Mouse (Mus musculus): Measurements from ENCODE around the gene Olfr906. TPM values are rescaled to one million over a fixed set of nuclear protein-coding genes. Genes with fewer than 3 reads are reported as not detected.

Olfr906 gene
- polyA plus RNA-seq (2011; ENCODE audit: insufficient read depth, insufficient read length, low read depth, missing spikeins), result not detected in 2 replicates

GRCm38 (mm10) chr9:38486785-38487184, at the start of gene Olfr906:
Olfr906 (plus strand) TSS chr9:38487085.
- H3K27me3 ChIP-seq (ENCODE audit: control insufficient read depth, insufficient read depth, low read length, poor library complexity, severe bottlenecking), result no peaks in the 10 kb centered on the region
- H3K4me1 ChIP-seq (ENCODE audit: control insufficient read depth, insufficient read depth, low read length), result no peaks in the 10 kb centered on the region
- no peak within 1 kb of the TSS for H3K27ac ChIP-seq (ENCODE audit: insufficient read depth, low read length)
- no peak for TF ChIP-seq EP300 (IDR thresholded peaks at IDR 0.05; ENCODE audit: insufficient read depth, low read depth, low read length)
- TF ChIP-seq POLR2A (IDR thresholded peaks at IDR 0.05; ENCODE audit: insufficient read depth, low read length), result no peak
- no peak for TF ChIP-seq CTCF (IDR thresholded peaks at IDR 0.05; ENCODE audit: low read depth, low read length)
- H3K4me3 ChIP-seq (ENCODE audit: low read depth, low read length), result no peak within 1 kb of the TSS
- H3K9ac ChIP-seq (ENCODE audit: low read depth, poor library complexity, severe bottlenecking), result no peak within 1 kb of the TSS
- H3K9me3 ChIP-seq (replicated peaks; ENCODE audit: control insufficient read depth, insufficient read depth, low read length, poor library complexity, severe bottlenecking), result no peaks in the 10 kb centered on the region
- no peaks in the 10 kb centered on the region for H3K36me3 ChIP-seq (ENCODE audit: control insufficient read depth, insufficient read depth, low read length, poor library complexity, severe bottlenecking)

GRCm38 (mm10) chr9:38447352-38447751, 39.5 kb upstream of the Olfr906 start, which contains the start of gene Olfr902:
Olfr902 (plus strand) TSS chr9:38447652.
- no peaks in the 10 kb centered on the region for H3K36me3 ChIP-seq (ENCODE audit: control insufficient read depth, insufficient read depth, low read length, poor library complexity, severe bottlenecking)
- H3K27ac ChIP-seq (ENCODE audit: insufficient read depth, low read length), result no peak within 1 kb of the TSS
- H3K9me3 ChIP-seq (replicated peaks; ENCODE audit: control insufficient read depth, insufficient read depth, low read length, poor library complexity, severe bottlenecking), result no peaks in the 10 kb centered on the region
- H3K4me1 ChIP-seq (ENCODE audit: control insufficient read depth, insufficient read depth, low read length), result no peaks in the 10 kb centered on the region
- TF ChIP-seq EP300 (IDR thresholded peaks at IDR 0.05; ENCODE audit: insufficient read depth, low read depth, low read length), result no peak
- no peak for TF ChIP-seq POLR2A (IDR thresholded peaks at IDR 0.05; ENCODE audit: insufficient read depth, low read length)
- TF ChIP-seq CTCF (IDR thresholded peaks at IDR 0.05; ENCODE audit: low read depth, low read length), result no peak
- no peak within 1 kb of the TSS for H3K4me3 ChIP-seq (ENCODE audit: low read depth, low read length)
- no peaks in the 10 kb centered on the region for H3K27me3 ChIP-seq (ENCODE audit: control insufficient read depth, insufficient read depth, low read length, poor library complexity, severe bottlenecking)
- H3K9ac ChIP-seq (ENCODE audit: low read depth, poor library complexity, severe bottlenecking), result no peak within 1 kb of the TSS

- Histone ChIP-seq H3K4me1 (ENCODE audit: control insufficient read depth, insufficient read depth, low read length) (no peaks in the 10 kb centered on the region), H3K9ac (ENCODE audit: low read depth, poor library complexity, severe bottlenecking) (no peak within 1 kb of the TSS), H3K36me3 (ENCODE audit: control insufficient read depth, insufficient read depth, low read length, poor library complexity, severe bottlenecking) (no peaks in the 10 kb centered on the region), H3K27ac (ENCODE audit: insufficient read depth, low read length) (no peak within 1 kb of the TSS), H3K27me3 (ENCODE audit: control insufficient read depth, insufficient read depth, low read length, poor library complexity, severe bottlenecking) (no peaks in the 10 kb centered on the region), H3K9me3 (replicated peaks; ENCODE audit: control insufficient read depth, insufficient read depth, low read length, poor library complexity, severe bottlenecking) (no peaks in the 10 kb centered on the region), H3K4me3 (ENCODE audit: low read depth, low read length) (no peak within 1 kb of the TSS)
- TF ChIP-seq CTCF (IDR thresholded peaks at IDR 0.05; ENCODE audit: low read depth, low read length) (no peak), POLR2A (IDR thresholded peaks at IDR 0.05; ENCODE audit: insufficient read depth, low read length) (no peak), EP300 (IDR thresholded peaks at IDR 0.05; ENCODE audit: insufficient read depth, low read depth, low read length) (no peak)
Measured at GRCm38 (mm10) chr9:38462844-38463243, 24.0 kb upstream of the Olfr906 start, which contains the start of gene Olfr904. Olfr904 (plus strand) TSS chr9:38463144.

GRCm38 (mm10) chr9:38470807-38471206, 16.1 kb upstream of the Olfr906 start, which contains the start of gene Olfr905:
Olfr905 (plus strand) TSS chr9:38471107.
- H3K9ac ChIP-seq (ENCODE audit: low read depth, poor library complexity, severe bottlenecking), result no peak within 1 kb of the TSS
- H3K27ac ChIP-seq (ENCODE audit: insufficient read depth, low read length), result no peak within 1 kb of the TSS
- H3K9me3 ChIP-seq (replicated peaks; ENCODE audit: control insufficient read depth, insufficient read depth, low read length, poor library complexity, severe bottlenecking), result no peaks in the 10 kb centered on the region
- no peak within 1 kb of the TSS for H3K4me3 ChIP-seq (ENCODE audit: low read depth, low read length)
- no peaks in the 10 kb centered on the region for H3K27me3 ChIP-seq (ENCODE audit: control insufficient read depth, insufficient read depth, low read length, poor library complexity, severe bottlenecking)
- TF ChIP-seq POLR2A (IDR thresholded peaks at IDR 0.05; ENCODE audit: insufficient read depth, low read length), result no peak
- TF ChIP-seq CTCF (IDR thresholded peaks at IDR 0.05; ENCODE audit: low read depth, low read length), result no peak
- no peak for TF ChIP-seq EP300 (IDR thresholded peaks at IDR 0.05; ENCODE audit: insufficient read depth, low read depth, low read length)
- no peaks in the 10 kb centered on the region for H3K4me1 ChIP-seq (ENCODE audit: control insufficient read depth, insufficient read depth, low read length)
- no peaks in the 10 kb centered on the region for H3K36me3 ChIP-seq (ENCODE audit: control insufficient read depth, insufficient read depth, low read length, poor library complexity, severe bottlenecking)

GRCm38 (mm10) chr9:38495501-38495900, 8.6 kb downstream of the Olfr906 start, which contains the start of gene Olfr907:
Olfr907 (plus strand) TSS chr9:38495801.
- Histone ChIP-seq H3K9ac (ENCODE audit: low read depth, poor library complexity, severe bottlenecking) (no peak within 1 kb of the TSS), H3K9me3 (replicated peaks; ENCODE audit: control insufficient read depth, insufficient read depth, low read length, poor library complexity, severe bottlenecking) (no peaks in the 10 kb centered on the region), H3K27ac (ENCODE audit: insufficient read depth, low read length) (no peak within 1 kb of the TSS), H3K4me1 (ENCODE audit: control insufficient read depth, insufficient read depth, low read length) (no peaks in the 10 kb centered on the region), H3K36me3 (ENCODE audit: control insufficient read depth, insufficient read depth, low read length, poor library complexity, severe bottlenecking) (no peaks in the 10 kb centered on the region), H3K4me3 (ENCODE audit: low read depth, low read length) (no peak within 1 kb of the TSS), H3K27me3 (ENCODE audit: control insufficient read depth, insufficient read depth, low read length, poor library complexity, severe bottlenecking) (no peaks in the 10 kb centered on the region)
- no peak for TF ChIP-seq EP300 (IDR thresholded peaks at IDR 0.05; ENCODE audit: insufficient read depth, low read depth, low read length)
- TF ChIP-seq POLR2A (IDR thresholded peaks at IDR 0.05; ENCODE audit: insufficient read depth, low read length), result no peak
- TF ChIP-seq CTCF (IDR thresholded peaks at IDR 0.05; ENCODE audit: low read depth, low read length), result no peak

GRCm38 (mm10) chr9:38512353-38512752, 25.5 kb downstream of the Olfr906 start:
- Histone ChIP-seq H3K27me3 (ENCODE audit: control insufficient read depth, insufficient read depth, low read length, poor library complexity, severe bottlenecking) (no peaks in the 10 kb centered on the region), H3K4me3 (ENCODE audit: low read depth, low read length) (no peak overlapping the region), H3K27ac (ENCODE audit: insufficient read depth, low read length) (no peak overlapping the region), H3K9ac (ENCODE audit: low read depth, poor library complexity, severe bottlenecking) (no peak overlapping the region), H3K9me3 (replicated peaks; ENCODE audit: control insufficient read depth, insufficient read depth, low read length, poor library complexity, severe bottlenecking) (no peaks in the 10 kb centered on the region), H3K36me3 (ENCODE audit: control insufficient read depth, insufficient read depth, low read length, poor library complexity, severe bottlenecking) (no peaks in the 10 kb centered on the region), H3K4me1 (ENCODE audit: control insufficient read depth, insufficient read depth, low read length) (no peaks in the 10 kb centered on the region)
- TF ChIP-seq POLR2A (IDR thresholded peaks at IDR 0.05; ENCODE audit: insufficient read depth, low read length) (no peak), EP300 (IDR thresholded peaks at IDR 0.05; ENCODE audit: insufficient read depth, low read depth, low read length) (no peak), CTCF (IDR thresholded peaks at IDR 0.05; ENCODE audit: low read depth, low read length) (no peak)
